Comparison of ENCODE assay signal across 16 mouse cellular contexts in the genomic region with DNA sequence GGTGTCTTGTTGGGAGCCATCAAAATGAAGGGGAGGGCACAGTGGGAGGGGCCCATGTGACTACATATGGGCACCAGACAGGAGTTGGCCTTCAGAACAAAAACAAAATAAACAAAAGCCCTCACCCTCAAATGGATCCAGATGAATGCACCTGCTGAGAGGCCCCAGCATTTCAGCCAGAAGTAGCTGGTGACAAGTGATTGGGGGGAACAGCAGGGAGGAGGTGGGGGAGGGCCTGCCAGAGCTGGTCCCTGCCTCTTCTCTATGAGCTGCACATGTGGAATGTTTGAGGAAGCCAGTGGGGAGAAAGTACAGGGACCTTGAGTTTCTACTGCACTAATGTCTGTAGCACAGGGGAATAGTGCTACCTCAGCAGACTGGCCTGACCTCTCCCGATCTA.
DNase-seq lines count a peak whose midpoint lies in the region; ATAC-seq and TF ChIP-seq lines count a peak whose summit lies in the region.
"Had no signal": no experiment of that assay in that cellular context is flagged by ENCODE, and none has a peak within 500 bp of the region (broad histone marks: within the 10 kb centered on the region; RNA-seq: fewer than 3 reads in every experiment).

No protein-coding gene starts in this region.

- no peak overlapping the region for H3K4me2 ChIP-seq in hindbrain, embryonic 11.5 days (replicated peaks; ENCODE audit: low read depth, low read length)
- H3K4me2 ChIP-seq in hindbrain, postnatal 0 days (ENCODE audit: low read depth, low read length), result no peak overlapping the region
- H3K4me2 ChIP-seq in midbrain, embryonic 12.5 days (replicated peaks), result no peak overlapping the region
- no peak overlapping the region for H3K4me2 ChIP-seq in midbrain, embryonic 13.5 days (replicated peaks)
- no peak overlapping the region for H3K4me2 ChIP-seq in embryonic facial prominence, embryonic 14.5 days (ENCODE audit: low read depth, low read length)
- no peak overlapping the region for H3K4me2 ChIP-seq in stomach, embryonic 16.5 days (ENCODE audit: low read depth, low read length)
- H3K4me2 ChIP-seq: embryonic facial prominence, embryonic 13.5 days; heart, embryonic 11.5 days; hindbrain, embryonic 15.5 days had no signal

- ATAC-seq in hindbrain, embryonic 11.5 days (ENCODE audit: low FRiP score), result peak; percentile 51; the same call in 1 of the 2 replicates
- no peak for ATAC-seq in hindbrain, postnatal 0 days
- ATAC-seq in midbrain, embryonic 12.5 days (ENCODE audit: low FRiP score, low read depth), result 0 out of 2 replicates have a peak, but pooled peaks have one; percentile 47
- ATAC-seq in midbrain, embryonic 13.5 days, result no peak
- peak; percentile 50; the same call in 1 of the 2 replicates for ATAC-seq in embryonic facial prominence, embryonic 14.5 days (ENCODE audit: low read depth)
- ATAC-seq in stomach, embryonic 16.5 days (ENCODE audit: insufficient read depth, low FRiP score), result 0 out of 2 replicates have a peak, but pooled peaks have one; percentile 21
- no peak for ATAC-seq in erythroblast, adult 5-6 weeks (replicated peaks; ENCODE audit: low FRiP score, poor library complexity, severe bottlenecking)

- no peaks in the 10 kb centered on the region for H3K27me3 ChIP-seq in hindbrain, embryonic 11.5 days (ENCODE audit: control insufficient read depth, insufficient read depth, low read length)
- H3K27me3 ChIP-seq in hindbrain, postnatal 0 days (ENCODE audit: insufficient read depth, low read length), result no peaks in the 10 kb centered on the region
- H3K27me3 ChIP-seq in midbrain, embryonic 12.5 days, result peaks cover 13% of the 10 kb centered on the region
- H3K27me3 ChIP-seq in midbrain, embryonic 13.5 days, result peaks cover 2% of the 10 kb centered on the region; the same call in 1 of the 2 replicates
- no peaks in the 10 kb centered on the region for H3K27me3 ChIP-seq in embryonic facial prominence, embryonic 14.5 days (replicated peaks; ENCODE audit: control insufficient read depth, insufficient read depth, low read length)
- H3K27me3 ChIP-seq in stomach, embryonic 16.5 days (ENCODE audit: control insufficient read depth, insufficient read depth, low read length), result no peaks in the 10 kb centered on the region
- H3K27me3 ChIP-seq: embryonic facial prominence, embryonic 13.5 days; hindbrain, embryonic 15.5 days had no signal

- WGBS in hindbrain, embryonic 11.5 days, result 70% methylated on average over 1 of the region's 1 CpGs
- WGBS in hindbrain, postnatal 0 days, result 63% methylated on average over 1 of the region's 1 CpGs
- WGBS in midbrain, embryonic 12.5 days, result 74% methylated on average over 1 of the region's 1 CpGs
- 86% methylated on average over 1 of the region's 1 CpGs for WGBS in midbrain, embryonic 13.5 days
- WGBS in embryonic facial prominence, embryonic 14.5 days, result 56% methylated on average over 1 of the region's 1 CpGs
- 79% methylated on average over 1 of the region's 1 CpGs for WGBS in stomach, embryonic 16.5 days

- DNase-seq in hindbrain, embryonic 11.5 days (ENCODE audit: low spot score), result peak; percentile 31
- no peak for DNase-seq in hindbrain, postnatal 0 days (ENCODE audit: low spot score)
- peak; percentile 54 for DNase-seq in embryonic facial prominence, embryonic 14.5 days (ENCODE audit: low spot score)
- DNase-seq in left cerebral cortex, adult 8-10 months (ENCODE audit: low spot score in 2 of 2), result no peak
- DNase-seq: B cell, adult 2 months; cerebellum, adult 2 months; kidney, postnatal 25 days; lung, adult 18-20 months had no signal

- H3K36me3 ChIP-seq in hindbrain, embryonic 11.5 days (ENCODE audit: control insufficient read depth, insufficient read depth, low read length), result no peaks in the 10 kb centered on the region
- no peaks in the 10 kb centered on the region for H3K36me3 ChIP-seq in hindbrain, postnatal 0 days (ENCODE audit: insufficient read depth, low read length)
- H3K36me3 ChIP-seq in midbrain, embryonic 12.5 days, result no peaks in the 10 kb centered on the region
- no peaks in the 10 kb centered on the region for H3K36me3 ChIP-seq in midbrain, embryonic 13.5 days
- H3K36me3 ChIP-seq in embryonic facial prominence, embryonic 14.5 days (ENCODE audit: control insufficient read depth, insufficient read depth, low read length), result no peaks in the 10 kb centered on the region
- H3K36me3 ChIP-seq in stomach, embryonic 16.5 days (ENCODE audit: control insufficient read depth, insufficient read depth, low read length), result no peaks in the 10 kb centered on the region
- H3K36me3 ChIP-seq: embryonic facial prominence, embryonic 13.5 days; G1E; hindbrain, embryonic 15.5 days had no signal

- no peak for TF ChIP-seq CTCF in hindbrain, postnatal 0 days (IDR thresholded peaks at IDR 0.05; ENCODE audit: low read depth)

- no peak overlapping the region for H3K9ac ChIP-seq in hindbrain, embryonic 11.5 days (ENCODE audit: low read depth, low read length)
- H3K9ac ChIP-seq in hindbrain, postnatal 0 days (replicated peaks; ENCODE audit: low read length), result no peak overlapping the region
- H3K9ac ChIP-seq in midbrain, embryonic 12.5 days (replicated peaks), result no peak overlapping the region
- H3K9ac ChIP-seq in midbrain, embryonic 13.5 days (replicated peaks), result no peak overlapping the region
- no peak overlapping the region for H3K9ac ChIP-seq in embryonic facial prominence, embryonic 14.5 days (ENCODE audit: low read depth, low read length)
- no peak overlapping the region for H3K9ac ChIP-seq in stomach, embryonic 16.5 days (ENCODE audit: low read length)
- H3K9ac ChIP-seq: embryonic facial prominence, embryonic 13.5 days; hindbrain, embryonic 15.5 days had no signal

- H3K4me3 ChIP-seq in hindbrain, embryonic 11.5 days (ENCODE audit: low read depth, low read length), result no peak overlapping the region
- no peak overlapping the region for H3K4me3 ChIP-seq in hindbrain, postnatal 0 days (ENCODE audit: low read length)
- H3K4me3 ChIP-seq in midbrain, embryonic 12.5 days, result no peak overlapping the region
- H3K4me3 ChIP-seq in midbrain, embryonic 13.5 days (replicated peaks), result no peak overlapping the region
- H3K4me3 ChIP-seq in embryonic facial prominence, embryonic 14.5 days (ENCODE audit: low read depth, low read length), result no peak overlapping the region
- no peak overlapping the region for H3K4me3 ChIP-seq in stomach, embryonic 16.5 days (replicated peaks; ENCODE audit: low read length)
- H3K4me3 ChIP-seq: embryonic facial prominence, embryonic 13.5 days; hindbrain, embryonic 15.5 days had no signal

- H3K27ac ChIP-seq in hindbrain, embryonic 11.5 days (ENCODE audit: low read depth, low read length), result no peak overlapping the region
- no peak overlapping the region for H3K27ac ChIP-seq in hindbrain, postnatal 0 days
- H3K27ac ChIP-seq in midbrain, embryonic 12.5 days (replicated peaks), result no peak overlapping the region
- H3K27ac ChIP-seq in midbrain, embryonic 13.5 days, result no peak overlapping the region
- no peak overlapping the region for H3K27ac ChIP-seq in embryonic facial prominence, embryonic 14.5 days (replicated peaks; ENCODE audit: low read depth, low read length)
- no peak overlapping the region for H3K27ac ChIP-seq in stomach, embryonic 16.5 days (ENCODE audit: low read length)
- H3K27ac ChIP-seq: embryonic facial prominence, embryonic 13.5 days; hindbrain, embryonic 15.5 days had no signal

- H3K9me3 ChIP-seq in hindbrain, embryonic 11.5 days (ENCODE audit: control insufficient read depth, low read length), result no peaks in the 10 kb centered on the region
- no peaks in the 10 kb centered on the region for H3K9me3 ChIP-seq in hindbrain, postnatal 0 days (ENCODE audit: low read length)
- H3K9me3 ChIP-seq in midbrain, embryonic 12.5 days, result no peaks in the 10 kb centered on the region
- no peaks in the 10 kb centered on the region for H3K9me3 ChIP-seq in midbrain, embryonic 13.5 days
- 0 out of 2 replicates have a peak, but pooled peaks cover 3% of the 10 kb centered on the region for H3K9me3 ChIP-seq in embryonic facial prominence, embryonic 14.5 days (ENCODE audit: control insufficient read depth, low read length)
- no peaks in the 10 kb centered on the region for H3K9me3 ChIP-seq in stomach, embryonic 16.5 days (replicated peaks; ENCODE audit: control insufficient read depth, low read length)
- H3K9me3 ChIP-seq: G1E; hindbrain, embryonic 15.5 days had no signal

- H3K4me1 ChIP-seq in hindbrain, embryonic 11.5 days (replicated peaks; ENCODE audit: control insufficient read depth, insufficient read depth, low read length), result no peaks in the 10 kb centered on the region
- H3K4me1 ChIP-seq in hindbrain, postnatal 0 days (ENCODE audit: insufficient read depth, low read length), result no peaks in the 10 kb centered on the region
- peaks cover 8% of the 10 kb centered on the region for H3K4me1 ChIP-seq in midbrain, embryonic 12.5 days
- peaks cover 7% of the 10 kb centered on the region for H3K4me1 ChIP-seq in midbrain, embryonic 13.5 days (replicated peaks)
- H3K4me1 ChIP-seq in embryonic facial prominence, embryonic 14.5 days (ENCODE audit: control insufficient read depth, insufficient read depth, low read length), result 0 out of 2 replicates have a peak, but pooled peaks cover 4% of the 10 kb centered on the region
- H3K4me1 ChIP-seq in stomach, embryonic 16.5 days (ENCODE audit: control insufficient read depth, insufficient read depth, low read length), result no peaks in the 10 kb centered on the region
- H3K4me1 ChIP-seq: hindbrain, embryonic 15.5 days had no signal

Comparison
In these comparisons a context has a peak if more than half of its experiments do, and no peak if none do; other contexts are left out.
1. ATAC-seq: peak in hindbrain, embryonic 11.5 days (single experiment), midbrain, embryonic 12.5 days (single experiment), embryonic facial prominence, embryonic 14.5 days (single experiment) and stomach, embryonic 16.5 days (single experiment); none in hindbrain, postnatal 0 days (single experiment), midbrain, embryonic 13.5 days (single experiment) and erythroblast, adult 5-6 weeks (single experiment).
2. DNase-seq: peak in hindbrain, embryonic 11.5 days (single experiment) and embryonic facial prominence, embryonic 14.5 days (single experiment); none in hindbrain, postnatal 0 days (single experiment) and left cerebral cortex, adult 8-10 months (0 of 2).